12 mouse cellular contexts compared by ENCODE assay signal in the genomic region with DNA sequence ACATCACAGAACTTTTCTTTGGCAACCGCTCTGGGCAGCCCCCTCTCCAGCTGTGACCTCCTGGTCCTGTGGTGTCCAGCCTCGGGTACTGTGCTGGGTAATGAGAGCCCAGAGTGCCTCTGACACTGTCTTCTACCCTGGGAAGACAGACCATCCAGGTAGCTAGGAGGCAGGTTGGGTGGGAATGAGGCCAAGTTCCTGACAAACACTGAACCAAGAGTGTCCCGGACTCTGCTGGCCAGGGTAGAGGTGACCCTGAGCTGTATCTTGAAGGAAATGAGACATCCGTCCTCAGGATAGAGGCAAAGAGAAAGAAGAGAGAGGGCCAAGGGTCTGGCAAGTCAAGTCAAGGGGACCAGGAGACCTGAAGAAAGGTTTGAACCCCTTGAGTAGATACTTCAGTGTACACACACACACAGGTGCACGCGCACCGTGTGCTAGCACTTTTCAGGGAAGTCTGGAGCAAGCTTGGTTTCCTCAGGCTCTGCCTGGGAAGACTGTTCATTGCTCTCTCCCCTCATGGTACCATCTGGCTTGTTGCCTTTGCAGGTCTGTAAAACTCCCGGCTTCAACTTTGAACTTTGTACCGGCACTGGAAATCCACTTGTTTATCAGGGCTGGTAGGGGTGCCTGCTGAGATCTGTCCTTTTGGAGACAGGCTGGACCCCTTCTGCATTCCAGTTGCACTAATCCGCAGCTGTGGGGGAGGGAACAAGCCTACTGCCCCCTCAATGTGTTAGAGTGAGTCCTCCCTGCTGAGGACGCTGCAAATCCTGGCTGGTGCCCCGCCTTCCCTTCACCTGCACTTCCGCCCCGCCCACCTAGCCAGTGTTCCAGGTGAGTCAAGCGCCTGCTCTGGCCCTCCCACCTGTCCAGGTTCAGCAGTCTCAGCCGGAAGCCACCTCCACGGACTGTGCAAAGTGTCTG. TPM values are rescaled to one million over a fixed set of nuclear protein-coding genes. Genes with fewer than 3 reads are reported as not detected.
DNase-seq lines count a peak whose midpoint lies in the region; ATAC-seq and TF ChIP-seq lines count a peak whose summit lies in the region.
"Had no signal": no experiment of that assay in that cellular context is flagged by ENCODE, and none has a peak within 500 bp of the region (broad histone marks: within the 10 kb centered on the region; RNA-seq: fewer than 3 reads in every experiment).

Gene 2610528J11Rik, plus strand, starts transcription at position 592 of the 927 bp plus-strand sequence.

- no peak within 1 kb of the TSS for H3K4me2 ChIP-seq in embryonic facial prominence, embryonic 11.5 days (ENCODE audit: low read depth, low read length)
- H3K4me2 ChIP-seq in lung, embryonic 16.5 days (ENCODE audit: low read depth, low read length), result peak within 1 kb of the TSS; percentile 49
- H3K4me2 ChIP-seq: hindbrain, embryonic 14.5 days had no signal

- no peaks in the 10 kb centered on the region for H3K9me3 ChIP-seq in E14TG2a.4 (ENCODE audit: low read length)
- H3K9me3 ChIP-seq in embryonic facial prominence, embryonic 11.5 days (replicated peaks; ENCODE audit: control insufficient read depth, low read length), result no peaks in the 10 kb centered on the region
- H3K9me3 ChIP-seq in lung, embryonic 16.5 days (ENCODE audit: control insufficient read depth, low read length), result no peaks in the 10 kb centered on the region

- ATAC-seq in embryonic facial prominence, embryonic 11.5 days (replicated peaks; ENCODE audit: insufficient number of reproducible peaks, low FRiP score, low TSS enrichment, low read depth), result no peak
- ATAC-seq in lung, embryonic 16.5 days (ENCODE audit: low read depth), result peak; percentile 85
- ATAC-seq: forebrain, postnatal 0 days had no signal

- H3K9ac ChIP-seq in embryonic facial prominence, embryonic 11.5 days (replicated peaks; ENCODE audit: low read length), result no peak within 1 kb of the TSS
- peak within 1 kb of the TSS; percentile 53 for H3K9ac ChIP-seq in lung, embryonic 16.5 days (ENCODE audit: low read length)
- H3K9ac ChIP-seq: forebrain, postnatal 0 days; hindbrain, embryonic 14.5 days had no signal

- no peaks in the 10 kb centered on the region for H3K36me3 ChIP-seq in E14TG2a.4 (ENCODE audit: insufficient read depth, low read length)
- no peaks in the 10 kb centered on the region for H3K36me3 ChIP-seq in embryonic facial prominence, embryonic 11.5 days (replicated peaks; ENCODE audit: control insufficient read depth, insufficient read depth, low read depth, low read length)
- no peaks in the 10 kb centered on the region for H3K36me3 ChIP-seq in lung, embryonic 16.5 days (ENCODE audit: control insufficient read depth, insufficient read depth, low read length)

- no peak within 1 kb of the TSS for H3K27ac ChIP-seq in embryonic facial prominence, embryonic 11.5 days (replicated peaks; ENCODE audit: low read depth, low read length)
- 0 out of 2 replicates have a peak within 1 kb of the TSS, but pooled peaks have one; percentile 15 for H3K27ac ChIP-seq in lung, embryonic 16.5 days (ENCODE audit: low read length)
- H3K27ac ChIP-seq: hindbrain, embryonic 14.5 days had no signal

- no peak for TF ChIP-seq CTCF in E14TG2a.4 (conservative IDR thresholded peaks at IDR 0.05; ENCODE audit: low read length)

- DNase-seq in embryonic facial prominence, embryonic 11.5 days (ENCODE audit: low spot score), result peak; percentile 26
- DNase-seq in kidney, postnatal 14 days, result peak; percentile 91
- DNase-seq in layer of hippocampus, postnatal 36 days, result no peak
- no peak for DNase-seq in right cerebral cortex, postnatal 25 days
- DNase-seq in layer of hippocampus, postnatal 14 days (ENCODE audit: low spot score in 2 of 2), result no peak
- DNase-seq in layer of hippocampus, adult 9-11 months, result no peak
- DNase-seq: forebrain, postnatal 0 days; right cerebral cortex, postnatal 4 days had no signal

- H3K4me3 ChIP-seq in E14TG2a.4 (replicated peaks; ENCODE audit: low read length), result peak within 1 kb of the TSS; percentile 57
- H3K4me3 ChIP-seq in embryonic facial prominence, embryonic 11.5 days (ENCODE audit: low read depth, low read length), result 0 out of 2 replicates have a peak within 1 kb of the TSS, but pooled peaks have one; percentile 5
- H3K4me3 ChIP-seq in lung, embryonic 16.5 days (ENCODE audit: low read length), result peak within 1 kb of the TSS; percentile 41

- H3K4me1 ChIP-seq in E14TG2a.4 (replicated peaks; ENCODE audit: low read depth, low read length), result peaks cover 52% of the 10 kb centered on the region
- H3K4me1 ChIP-seq in embryonic facial prominence, embryonic 11.5 days (ENCODE audit: control insufficient read depth, insufficient read depth, low read length), result no peaks in the 10 kb centered on the region
- no peaks in the 10 kb centered on the region for H3K4me1 ChIP-seq in lung, embryonic 16.5 days (replicated peaks; ENCODE audit: control insufficient read depth, insufficient read depth, low read length)

- H3K27me3 ChIP-seq in E14TG2a.4 (ENCODE audit: insufficient read depth, low read length), result peaks cover 9% of the 10 kb centered on the region
- no peaks in the 10 kb centered on the region for H3K27me3 ChIP-seq in embryonic facial prominence, embryonic 11.5 days (ENCODE audit: control insufficient read depth, insufficient read depth, low read length)
- no peaks in the 10 kb centered on the region for H3K27me3 ChIP-seq in lung, embryonic 16.5 days (ENCODE audit: control insufficient read depth, insufficient read depth, low read depth, low read length)

- 40% methylated on average over 17 of the region's 17 CpGs for WGBS in embryonic facial prominence, embryonic 11.5 days
- WGBS in lung, embryonic 16.5 days, result 23% methylated on average over 17 of the region's 17 CpGs

RNA-seq across cellular contexts. Expression of gene 2610528J11Rik, which starts in this region (rescaled TPM):
- 2.5 and 3.1 TPM in 2 replicates for polyA plus RNA-seq in embryonic facial prominence, embryonic 11.5 days (2014; fragmentation: Nextera tagmentation; extraction: Ambion mirVana)
- polyA plus RNA-seq in lung, embryonic 16.5 days (2015; fragmentation: Nextera tagmentation; extraction: Ambion mirVana), result 18.8 and 21.1 TPM in 2 replicates
- total RNA-seq in layer of hippocampus, postnatal 36 days (2021), result not detected
- total RNA-seq in layer of hippocampus, postnatal 14 days (2021), result not detected
- total RNA-seq: forebrain, postnatal 0 days; midbrain, postnatal 0 days had no signal
- polyA plus RNA-seq: forebrain, postnatal 0 days; hindbrain, embryonic 14.5 days; midbrain, postnatal 0 days had no signal

Comparison
In these comparisons a context has a peak if more than half of its experiments do, and no peak if none do; other contexts are left out.
1. H3K4me3 ChIP-seq: peak in every context shown above with its lines; median percentile 57 in E14TG2a.4; 41 in lung, embryonic 16.5 days; 5 in embryonic facial prominence, embryonic 11.5 days.
2. DNase-seq: peak in embryonic facial prominence, embryonic 11.5 days (single experiment) and kidney, postnatal 14 days (single experiment); none in layer of hippocampus, postnatal 36 days (0 of 2), right cerebral cortex, postnatal 25 days (single experiment), layer of hippocampus, postnatal 14 days (0 of 2) and layer of hippocampus, adult 9-11 months (single experiment).